Mouse (Mus musculus): ENCODE results near the gene Zfp382.
A peak's percentile ranks its signal among the peaks of the same experiment; 100 is the strongest.
"Not testable (repeated sequence)": the region's sequence is repeated elsewhere in the genome, so short reads cannot be mapped to it uniquely, and the experiment has no call there.

Zfp382 gene

GRCm38 (mm10) chr7:30147011-30147410, 25.3 kb downstream of the Zfp382 start:
- no peak for DNase-seq (ENCODE audit: low spot score)

DNA sequence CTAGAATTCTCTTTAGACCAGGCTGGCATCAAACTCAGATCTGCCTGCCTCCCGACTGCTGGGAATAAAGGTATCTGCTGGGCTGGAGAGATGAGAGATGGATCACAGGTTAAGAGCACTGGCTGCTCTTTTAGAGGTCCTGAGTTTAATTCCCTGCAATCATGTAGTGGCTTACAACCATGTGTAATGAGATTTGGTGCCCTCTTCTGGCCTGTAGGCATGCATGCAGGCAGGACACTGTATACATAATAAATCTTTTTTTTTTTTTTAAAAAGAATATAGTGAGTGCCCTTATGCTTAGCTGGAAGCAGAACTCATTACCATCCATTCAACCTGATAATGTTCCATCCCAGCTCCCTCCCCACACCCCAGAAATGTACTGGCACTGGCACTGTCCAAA, 32.3 kb downstream of the Zfp382 start:
- no peak for DNase-seq (ENCODE audit: low spot score)

GRCm38 (mm10) chr7:30155507-30155906, 33.8 kb downstream of the Zfp382 start:
- DNase-seq (ENCODE audit: low spot score), result no peak

GRCm38 (mm10) chr7:30163113-30163512, 41.4 kb downstream of the Zfp382 start:
- DNase-seq (ENCODE audit: low spot score), result no peak

- DNase-seq (ENCODE audit: low spot score), result no peak
Measured at GRCm38 (mm10) chr7:30164745-30165144, 43.0 kb downstream of the Zfp382 start.

DNA sequence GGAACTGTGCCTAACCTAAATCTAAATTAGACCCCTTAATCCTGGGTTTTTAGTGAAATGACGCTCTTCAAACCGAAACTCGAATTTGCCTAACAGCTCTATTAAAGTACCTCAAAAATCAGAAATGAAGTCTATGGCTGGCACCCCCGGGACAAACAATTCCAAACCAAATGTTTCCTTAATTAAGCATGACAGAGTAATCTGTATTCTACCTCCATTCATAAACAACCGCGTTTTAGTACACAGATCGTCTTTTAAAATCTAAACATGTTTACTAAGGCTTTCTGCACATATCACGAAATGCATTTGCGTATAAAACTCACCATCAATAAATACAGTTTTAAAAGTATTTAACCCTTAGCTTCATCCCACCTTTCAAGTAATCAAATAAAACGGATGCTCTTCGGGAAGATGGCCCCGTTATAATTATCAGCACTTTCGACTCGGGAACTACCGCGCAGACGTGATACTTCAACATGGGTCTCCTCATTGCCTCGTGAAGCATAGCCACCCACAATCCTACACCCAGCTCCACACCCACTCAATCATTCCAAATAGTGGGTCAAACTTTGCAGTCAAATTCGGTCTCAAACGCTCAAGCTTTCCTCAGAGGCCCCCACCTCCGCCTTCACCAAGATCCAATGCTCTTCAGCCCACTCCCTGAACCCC, 47.3 kb downstream of the Zfp382 start:
- DNase-seq (ENCODE audit: low spot score), result no peak

DNA sequence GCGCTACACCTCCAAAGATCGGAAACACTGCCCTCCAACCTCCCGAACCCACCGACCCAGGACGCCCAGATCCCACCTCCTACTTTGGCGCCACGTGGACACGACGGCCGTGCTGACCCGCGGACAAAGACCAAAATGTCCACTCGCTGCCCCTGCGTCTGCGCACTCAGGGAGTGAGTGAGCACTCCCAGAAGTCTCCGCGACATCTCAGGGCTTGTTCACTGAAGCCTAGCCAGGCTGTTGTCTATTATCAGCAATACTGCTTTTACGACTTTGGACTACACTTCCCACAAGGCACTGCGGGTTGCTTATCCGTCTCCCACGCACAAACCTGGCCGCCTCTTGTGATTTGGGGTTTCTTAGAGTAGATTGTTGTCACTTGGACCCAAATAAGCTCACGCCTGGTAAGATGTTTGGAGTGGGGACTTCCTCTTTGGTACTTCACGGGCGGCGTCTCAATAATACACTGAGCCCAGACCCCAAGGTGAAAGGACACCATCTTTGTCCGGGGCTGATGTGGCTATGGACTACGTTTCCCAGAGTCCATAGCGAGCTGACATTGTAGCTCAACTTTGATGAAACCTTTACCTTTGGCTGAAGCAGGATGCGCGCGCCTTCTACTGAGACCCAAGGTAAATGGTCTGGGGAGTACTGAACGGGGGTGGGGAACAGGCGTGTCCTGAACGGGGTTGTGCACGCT, 48.0 kb downstream of the Zfp382 start, which contains the start of gene Zfp146:
TSS of gene Zfp146 (minus strand) at position 168 of the 700 bp plus-strand sequence.
- DNase-seq (ENCODE audit: low spot score), result peak; percentile 94

DNA sequence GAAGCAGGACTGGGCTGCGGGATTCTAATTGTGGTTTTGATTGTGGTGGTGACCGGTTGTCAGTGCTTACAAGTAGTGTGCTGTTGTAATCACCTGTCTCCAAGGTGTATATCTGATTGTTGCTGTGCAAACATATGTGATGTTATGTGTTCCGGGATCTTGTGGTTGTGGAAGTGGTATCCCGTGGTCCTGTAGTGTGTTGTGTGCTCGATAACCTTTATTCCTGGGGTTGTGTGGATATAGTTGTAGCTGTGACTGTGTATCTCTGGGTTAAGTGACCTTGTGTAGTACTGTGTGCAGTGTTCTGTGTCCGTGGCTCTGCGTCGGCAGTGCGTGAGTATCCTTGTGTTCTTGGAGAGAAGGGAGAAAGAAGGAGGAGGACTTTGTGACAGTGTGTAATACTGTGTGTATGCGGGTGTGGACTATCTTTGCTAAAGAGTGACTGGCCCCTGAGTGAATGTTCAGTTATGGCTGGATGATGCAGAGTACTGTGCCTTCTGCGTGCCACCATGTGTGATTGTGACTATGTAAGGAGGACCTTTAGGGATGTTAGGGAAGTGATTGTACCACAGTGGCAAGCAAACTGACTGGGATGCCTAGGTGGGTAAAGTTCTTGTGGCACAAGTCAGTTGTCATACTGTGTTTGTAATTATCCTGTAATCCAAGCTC, 48.7 kb downstream of the Zfp382 start:
- no peak for DNase-seq (ENCODE audit: low spot score)

- DNase-seq (ENCODE audit: low spot score), result no peak
Measured at GRCm38 (mm10) chr7:30176474-30176873, 54.7 kb downstream of the Zfp382 start.

DNA sequence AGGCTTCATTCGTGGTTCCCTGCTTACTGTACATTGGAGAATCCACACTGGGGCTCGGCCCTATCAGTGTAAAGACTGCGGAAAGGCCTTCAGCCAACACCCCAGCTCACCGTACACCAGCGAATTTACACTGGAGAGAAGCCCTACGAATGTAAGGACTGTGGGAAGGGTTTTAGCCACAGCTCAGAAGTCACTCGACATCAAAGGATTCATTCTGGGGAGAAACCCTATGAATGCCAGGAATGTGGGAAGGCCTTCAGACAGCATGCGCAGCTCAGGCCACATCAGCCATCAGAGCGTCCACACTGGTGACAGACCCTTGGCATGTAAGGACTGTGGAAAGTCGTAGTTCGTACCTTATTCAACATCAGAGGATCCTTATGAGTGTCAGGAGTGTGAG, 56.5 kb downstream of the Zfp382 start:
- no peak for DNase-seq (ENCODE audit: low spot score)

- peak; percentile 81 for DNase-seq (ENCODE audit: low spot score)
Measured at GRCm38 (mm10) chr7:30181308-30181707, 59.6 kb downstream of the Zfp382 start.

- not testable (repeated sequence) for DNase-seq (ENCODE audit: low spot score)
Measured at GRCm38 (mm10) chr7:30181929-30182328, 60.2 kb downstream of the Zfp382 start.

DNA sequence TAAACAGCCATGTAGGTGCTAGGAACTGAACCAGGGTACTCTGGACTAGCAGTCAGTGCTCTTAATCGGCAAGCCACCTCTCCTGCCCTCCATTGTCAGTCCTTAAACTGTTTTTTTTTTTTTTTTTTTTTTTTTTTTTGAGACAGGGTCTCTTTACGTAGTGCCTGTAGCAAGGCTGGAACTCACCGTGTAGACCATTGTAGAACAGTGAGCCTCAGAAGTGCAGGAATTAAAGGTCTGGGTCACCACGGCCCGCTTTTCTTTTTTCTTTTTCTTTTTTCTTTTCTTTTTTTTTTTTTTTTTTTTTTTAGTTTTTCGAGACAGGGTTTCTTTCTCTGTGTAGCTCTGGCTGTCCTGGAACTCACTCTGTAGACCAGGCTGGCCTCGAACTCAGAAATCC, 61.4 kb downstream of the Zfp382 start:
- not testable (repeated sequence) for DNase-seq (ENCODE audit: low spot score)

- DNase-seq (ENCODE audit: low spot score), result peak; percentile 72
Measured at GRCm38 (mm10) chr7:30183879-30184289, 62.1 kb downstream of the Zfp382 start, which contains the start of gene Cox7a1. Gene Cox7a1 (plus strand): TSS chr7:30184144.
